Mouse (Mus musculus): ENCODE measurements around the gene Baz2b. TPM values are rescaled to one million over a fixed set of nuclear protein-coding genes. Genes with fewer than 3 reads are reported as not detected.

The Baz2b gene
- polyA plus RNA-seq, 1 experiment from 2014 or later: 19.7 TPM

GRCm38 (mm10) chr2:59997479-59998228 lies 212.0 kb downstream of the Baz2b start:
- 72% methylated on average over 7 of the region's 8 CpGs for WGBS (ENCODE audit: insufficient replicate concordance)
- no peak for ATAC-seq
- no peak for DNase-seq
- no peak overlapping the region for H3K4me2 ChIP-seq (ENCODE audit: low read depth, low read length)
- no peak overlapping the region for H3K9ac ChIP-seq (replicated peaks)
- TF ChIP-seq CTCF (IDR thresholded peaks at IDR 0.05; ENCODE audit: low read depth) (no peak), EP300 (IDR thresholded peaks at IDR 0.05; ENCODE audit: low read depth) (no peak)
- H3K4me1 ChIP-seq (ENCODE audit: insufficient read depth): no peaks in the 10 kb centered on the region
- no peaks in the 10 kb centered on the region for H3K9me3 ChIP-seq (ENCODE audit: low read length)
- no peaks in the 10 kb centered on the region; the same call in 1 of the 2 replicates for H3K36me3 ChIP-seq (replicated peaks; ENCODE audit: insufficient read depth, low read length)
- no peak overlapping the region for H3K27ac ChIP-seq (ENCODE audit: low read depth)
- no peaks in the 10 kb centered on the region for H3K27me3 ChIP-seq (ENCODE audit: insufficient read depth, low read length)
- no peak overlapping the region for H3K4me3 ChIP-seq (ENCODE audit: low read depth, low read length)

- no peak for TF ChIP-seq EP300 (IDR thresholded peaks at IDR 0.05; ENCODE audit: low read depth)
- TF ChIP-seq CTCF (IDR thresholded peaks at IDR 0.05; ENCODE audit: low read depth): no peak
- Histone ChIP-seq H3K27ac (ENCODE audit: low read depth) (no peak overlapping the region), H3K36me3 (replicated peaks; ENCODE audit: insufficient read depth, low read length) (peaks cover 3% of the 10 kb centered on the region; the same call in 1 of the 2 replicates), H3K27me3 (ENCODE audit: insufficient read depth, low read length) (no peaks in the 10 kb centered on the region), H3K4me1 (ENCODE audit: insufficient read depth) (no peaks in the 10 kb centered on the region), H3K9ac (replicated peaks) (no peak overlapping the region), H3K4me3 (ENCODE audit: low read depth, low read length) (no peak overlapping the region), H3K4me2 (ENCODE audit: low read depth, low read length) (no peak overlapping the region), H3K9me3 (ENCODE audit: low read length) (no peaks in the 10 kb centered on the region)
- DNase-seq: no peak
- WGBS (ENCODE audit: insufficient replicate concordance): 77% methylated on average over 5 of the region's 5 CpGs
- ATAC-seq: no peak
These were observed 212.7 kb downstream of the Baz2b start for GRCm38 (mm10) chr2:59996911-59997310.

- ATAC-seq (no peak), DNase-seq (no peak)
- Histone ChIP-seq H3K4me3 (ENCODE audit: low read depth, low read length) (no peak overlapping the region), H3K27me3 (ENCODE audit: insufficient read depth, low read length) (no peaks in the 10 kb centered on the region), H3K4me2 (ENCODE audit: low read depth, low read length) (no peak overlapping the region), H3K9ac (replicated peaks) (no peak overlapping the region), H3K36me3 (replicated peaks; ENCODE audit: insufficient read depth, low read length) (peaks cover 3% of the 10 kb centered on the region; the same call in 1 of the 2 replicates), H3K4me1 (ENCODE audit: insufficient read depth) (no peaks in the 10 kb centered on the region), H3K9me3 (ENCODE audit: low read length) (no peaks in the 10 kb centered on the region), H3K27ac (ENCODE audit: low read depth) (0 out of 2 replicates have a peak overlapping the region, but pooled peaks have one; percentile 2)
- TF ChIP-seq EP300 (IDR thresholded peaks at IDR 0.05; ENCODE audit: low read depth) (no peak), CTCF (IDR thresholded peaks at IDR 0.05; ENCODE audit: low read depth) (no peak)
- WGBS (ENCODE audit: insufficient replicate concordance): 83% methylated on average over 3 of the region's 3 CpGs
These were observed 216.5 kb downstream of the Baz2b start for GRCm38 (mm10) chr2:59993190-59993535.

- ATAC-seq: no peak
- Histone ChIP-seq H3K36me3 (replicated peaks; ENCODE audit: insufficient read depth, low read length) (peaks cover 3% of the 10 kb centered on the region; the same call in 1 of the 2 replicates), H3K9ac (replicated peaks) (no peak overlapping the region), H3K4me3 (ENCODE audit: low read depth, low read length) (no peak overlapping the region), H3K9me3 (ENCODE audit: low read length) (no peaks in the 10 kb centered on the region), H3K4me2 (ENCODE audit: low read depth, low read length) (no peak overlapping the region), H3K4me1 (ENCODE audit: insufficient read depth) (no peaks in the 10 kb centered on the region), H3K27ac (ENCODE audit: low read depth) (peak overlapping the region; percentile 2; the same call in 1 of the 2 replicates), H3K27me3 (ENCODE audit: insufficient read depth, low read length) (no peaks in the 10 kb centered on the region)
- TF ChIP-seq EP300 (IDR thresholded peaks at IDR 0.05; ENCODE audit: low read depth) (no peak), CTCF (IDR thresholded peaks at IDR 0.05; ENCODE audit: low read depth) (no peak)
- DNase-seq: no peak
- 73% methylated on average over 10 of the region's 10 CpGs for WGBS (ENCODE audit: insufficient replicate concordance)
These were observed 217.0 kb downstream of the Baz2b start for GRCm38 (mm10) chr2:59992488-59993189.

DNA sequence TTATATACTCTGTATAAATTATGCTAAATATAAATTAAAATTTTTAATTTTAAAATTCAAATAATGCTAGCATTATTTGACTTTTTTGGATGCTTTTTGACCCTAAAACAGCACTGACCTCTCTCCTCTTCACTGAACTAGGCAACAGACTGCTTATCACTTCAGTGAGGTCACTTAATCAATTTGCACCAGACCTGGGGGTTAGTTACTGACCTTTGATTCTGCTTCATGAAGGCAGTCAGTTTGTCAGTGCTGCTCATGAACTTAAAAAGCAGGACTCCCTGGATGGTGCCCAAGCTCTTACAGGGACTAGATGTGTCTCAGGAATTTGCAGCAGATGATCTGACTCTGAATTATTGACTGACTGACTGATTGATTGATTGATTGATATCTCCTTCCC lies 217.9 kb downstream of the Baz2b start:
- DNase-seq (no peak), ATAC-seq (peak; percentile 50)
- Histone ChIP-seq H3K27ac (ENCODE audit: low read depth) (no peak overlapping the region), H3K36me3 (replicated peaks; ENCODE audit: insufficient read depth, low read length) (peaks cover 3% of the 10 kb centered on the region; the same call in 1 of the 2 replicates), H3K9ac (replicated peaks) (no peak overlapping the region), H3K4me3 (ENCODE audit: low read depth, low read length) (no peak overlapping the region), H3K9me3 (ENCODE audit: low read length) (no peaks in the 10 kb centered on the region), H3K27me3 (ENCODE audit: insufficient read depth, low read length) (no peaks in the 10 kb centered on the region), H3K4me1 (ENCODE audit: insufficient read depth) (no peaks in the 10 kb centered on the region), H3K4me2 (ENCODE audit: low read depth, low read length) (no peak overlapping the region)
- TF ChIP-seq CTCF (IDR thresholded peaks at IDR 0.05; ENCODE audit: low read depth) (no peak), EP300 (IDR thresholded peaks at IDR 0.05; ENCODE audit: low read depth) (no peak)

GRCm38 (mm10) chr2:59987521-59987920 lies 222.1 kb downstream of the Baz2b start:
- H3K27me3 ChIP-seq (ENCODE audit: insufficient read depth, low read length): no peaks in the 10 kb centered on the region
- H3K4me1 ChIP-seq (ENCODE audit: insufficient read depth): no peaks in the 10 kb centered on the region
- no peak for DNase-seq
- H3K4me3 ChIP-seq (ENCODE audit: low read depth, low read length): no peak overlapping the region
- ATAC-seq: no peak
- no peak overlapping the region for H3K9ac ChIP-seq (replicated peaks)
- H3K9me3 ChIP-seq (ENCODE audit: low read length): no peaks in the 10 kb centered on the region
- no peak for TF ChIP-seq CTCF (IDR thresholded peaks at IDR 0.05; ENCODE audit: low read depth)
- no peak for TF ChIP-seq EP300 (IDR thresholded peaks at IDR 0.05; ENCODE audit: low read depth)
- WGBS (ENCODE audit: insufficient replicate concordance): 67% methylated on average over 6 of the region's 6 CpGs
- no peak overlapping the region for H3K4me2 ChIP-seq (ENCODE audit: low read depth, low read length)
- no peak overlapping the region for H3K27ac ChIP-seq (ENCODE audit: low read depth)
- H3K36me3 ChIP-seq (replicated peaks; ENCODE audit: insufficient read depth, low read length): peaks cover 3% of the 10 kb centered on the region; the same call in 1 of the 2 replicates

All from liver, postnatal 0 days (tissue).